Mouse (Mus musculus) neutrophil, adult 83 days (primary cell): ENCODE data around the gene Trit1. TPM values are rescaled to one million over a fixed set of nuclear protein-coding genes. Genes with fewer than 3 reads are reported as not detected.

Experiments used
- total RNA-seq, 2 experiments: library from RNA; stranded (reverse); gene quantifications; one replicate each; pipeline ENCODE4 v1.2.4; 2023

Trit1 gene
- 1 to 10 TPM; 4.9 to 5.8 TPM for total RNA-seq

DNA sequence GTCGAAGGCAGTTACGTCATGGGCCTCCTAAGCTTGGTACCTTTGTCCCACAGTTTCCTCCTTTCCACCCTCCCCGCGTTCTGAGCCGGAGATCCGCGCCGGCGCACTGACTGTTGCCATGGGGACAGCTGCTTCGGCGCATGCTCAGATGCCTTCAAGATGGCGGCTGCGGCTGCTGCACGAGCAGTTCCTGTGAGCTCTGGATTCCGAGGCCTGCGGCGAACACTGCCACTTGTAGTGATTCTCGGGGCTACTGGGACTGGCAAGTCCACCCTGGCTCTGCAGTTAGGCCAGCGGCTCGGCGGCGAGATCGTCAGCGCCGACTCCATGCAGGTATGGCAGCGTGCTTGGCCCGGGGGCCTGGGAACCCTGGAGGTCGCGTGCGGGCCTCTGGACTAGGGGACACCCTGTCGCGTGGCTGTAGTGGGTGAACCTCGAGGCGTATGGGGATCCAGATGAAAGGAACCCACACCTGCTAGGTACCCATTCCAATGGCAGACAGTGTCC is at the start of gene Trit1:
Trit1 (plus strand) TSS at position 147 of the 507 bp plus-strand sequence.

GRCm38 (mm10) chr4:122995404-122996220 is 20.8 kb upstream of the Trit1 start, which contains the start of gene Mycl:
Mycl (plus strand) TSS chr4:122995652.

Other genes with a start within 250 kb of the Trit1 start
- gene Ppt1, start 180.4 kb upstream of the Trit1 start, total RNA-seq, result 10 to 100 TPM; 44.2 to 54.7 TPM
- 100 to 1,000 TPM; 798 to 872 TPM for gene Cap1, start 130.5 kb upstream of the Trit1 start, total RNA-seq
- gene Mfsd2a, start 55.4 kb upstream of the Trit1 start, total RNA-seq, result not detected
- gene Mycl, start 20.9 kb upstream of the Trit1 start, total RNA-seq, result 1 to 10 TPM in 1 of 2 experiments, under 1 TPM in 1; 0.66 to 1.1 TPM
- gene Bmp8b, start 88.6 kb downstream of the Trit1 start, total RNA-seq, result under 1 TPM in 1 of 2 experiments, not detected in 1; 0.26 TPM
- gene Oxct2b, start 99.7 kb downstream of the Trit1 start, total RNA-seq, result not detected
- 10 to 100 TPM; 20.6 to 21.8 TPM for gene Ppie, start 123.4 kb downstream of the Trit1 start, total RNA-seq
- gene Hpcal4, start 166.6 kb downstream of the Trit1 start, total RNA-seq, result not detected
- not detected for gene Nt5c1a, start 184.9 kb downstream of the Trit1 start, total RNA-seq
- not detected for gene Heyl, start 217.0 kb downstream of the Trit1 start, total RNA-seq
- 10 to 100 TPM; 76.0 to 96.6 TPM for gene Pabpc4, start 245.8 kb downstream of the Trit1 start, total RNA-seq